Mouse (Mus musculus) midbrain, embryonic 13.5 days (tissue): ENCODE measurements around the gene Creb3l2. TPM values are rescaled to one million over a fixed set of nuclear protein-coding genes. Genes with fewer than 3 reads are reported as not detected.
A peak's percentile ranks its signal among the peaks of the same experiment; 100 is the strongest.

Experiments used
- ATAC-seq: fragments of 200-750 bp; cut with Nextera tagmentation; 2 replicates; pipeline ENCODE4 v1.8.0; 2017; ENCODE audit warnings: mild to moderate bottlenecking, moderate TSS enrichment, moderate library complexity
- H3K27ac ChIP-seq: fragments of 300-500 bp; sonication (generic); 2 replicates; pipeline ENCODE4 v1.5.1; 2015; ENCODE audit warnings: inconsistent platforms, mild to moderate bottlenecking, moderate library complexity
- H3K27me3 ChIP-seq: fragments of 300-500 bp; sonication (generic); 2 replicates; pipeline ENCODE4 v1.6.1; 2015; ENCODE audit warnings: mild to moderate bottlenecking, inconsistent platforms
- H3K36me3 ChIP-seq: fragments of 300-500 bp; sonication (generic); 2 replicates; pipeline ENCODE4 v1.6.1; 2015; ENCODE audit warnings: mild to moderate bottlenecking, inconsistent platforms
- H3K4me1 ChIP-seq: fragments of 300-500 bp; sonication (generic); replicated peaks from 2 replicates; pipeline ENCODE4 v1.6.1; 2015; ENCODE audit warnings: inconsistent platforms
- H3K4me2 ChIP-seq: fragments of 300-500 bp; sonication (generic); replicated peaks from 2 replicates; pipeline ENCODE4 v1.6.1; 2015; ENCODE audit warnings: moderate library complexity, mild to moderate bottlenecking, inconsistent platforms
- H3K4me3 ChIP-seq: fragments of 300-500 bp; sonication (generic); replicated peaks from 2 replicates; pipeline ENCODE4 v1.5.1; 2015; ENCODE audit warnings: mild to moderate bottlenecking, inconsistent platforms
- H3K9ac ChIP-seq: fragments of 300-500 bp; sonication (generic); replicated peaks from 2 replicates; pipeline ENCODE4 v1.6.1; 2015; ENCODE audit warnings: mild to moderate bottlenecking, inconsistent platforms
- H3K9me3 ChIP-seq: fragments of 300-500 bp; sonication (generic); 2 replicates; pipeline ENCODE4 v1.6.1; 2016; ENCODE audit warnings: mild to moderate bottlenecking, inconsistent platforms
- WGBS: fragments of 180-500 bp; shearing (Covaris S2); methylation state at CpG from one replicate; pipeline ENCODE4 v1.1.7; 2015; 5-methylcytosine and 5-hydroxymethylcytosine counted together
- polyA plus RNA-seq: library from polyadenylated mRNA; unstranded; fragments of >200 nt; fragmentation: Nextera tagmentation; extraction: Ambion mirVana; gene quantifications from 2 replicates; pipeline ENCODE4 v1.2.1, GENCODE M21; 2015

The Creb3l2 gene
- 2.6 and 3.3 TPM in 2 replicates for polyA plus RNA-seq

GRCm38 (mm10) chr6:37442041-37442667 lies at the start of gene Creb3l2:
Gene Creb3l2 (minus strand): TSS chr6:37442146.
- H3K4me3 ChIP-seq = peak within 1 kb of the TSS; percentile 78
- H3K4me2 ChIP-seq = peak within 1 kb of the TSS; percentile 94
- ATAC-seq = peak; percentile 99
- H3K27me3 ChIP-seq = peaks cover 6% of the 10 kb centered on the region
- no peaks in the 10 kb centered on the region for H3K36me3 ChIP-seq
- peak within 1 kb of the TSS; percentile 69 for H3K9ac ChIP-seq
- peaks cover 25% of the 10 kb centered on the region for H3K4me1 ChIP-seq
- under 1% methylated on average over 33 of the region's 33 CpGs for WGBS
- no peaks in the 10 kb centered on the region for H3K9me3 ChIP-seq
- H3K27ac ChIP-seq = peak within 1 kb of the TSS; percentile 44

- no peaks in the 10 kb centered on the region for H3K4me1 ChIP-seq
- H3K4me3 ChIP-seq = no peak overlapping the region
- H3K36me3 ChIP-seq = no peaks in the 10 kb centered on the region
- H3K9ac ChIP-seq = no peak overlapping the region
- ATAC-seq = no peak
- H3K4me2 ChIP-seq = no peak overlapping the region
- no peak overlapping the region for H3K27ac ChIP-seq
- H3K27me3 ChIP-seq = no peaks in the 10 kb centered on the region
- 82% methylated on average over 4 of the region's 4 CpGs for WGBS
- no peaks in the 10 kb centered on the region for H3K9me3 ChIP-seq
Observed at GRCm38 (mm10) chr6:37486502-37486901, 44.6 kb upstream of the Creb3l2 start.

GRCm38 (mm10) chr6:37484588-37485070 lies 42.7 kb upstream of the Creb3l2 start:
- ATAC-seq = no peak
- 65% methylated on average over 1 of the region's 1 CpGs for WGBS
- no peak overlapping the region for H3K4me3 ChIP-seq

GRCm38 (mm10) chr6:37483262-37483661 lies 41.3 kb upstream of the Creb3l2 start:
- H3K27ac ChIP-seq = no peak overlapping the region
- no peaks in the 10 kb centered on the region for H3K4me1 ChIP-seq
- no peak overlapping the region for H3K4me2 ChIP-seq
- no peaks in the 10 kb centered on the region for H3K36me3 ChIP-seq
- ATAC-seq = no peak
- H3K9ac ChIP-seq = no peak overlapping the region
- H3K27me3 ChIP-seq = no peaks in the 10 kb centered on the region
- no peak overlapping the region for H3K4me3 ChIP-seq
- H3K9me3 ChIP-seq = no peaks in the 10 kb centered on the region
- 52% methylated on average over 5 of the region's 5 CpGs for WGBS

More at GRCm38 (mm10) chr6:37484588-37485070, 42.7 kb upstream of the Creb3l2 start:
- no peak overlapping the region for H3K9ac ChIP-seq
- no peaks in the 10 kb centered on the region for H3K4me1 ChIP-seq
- no peak overlapping the region for H3K27ac ChIP-seq
- H3K4me2 ChIP-seq = no peak overlapping the region
- no peaks in the 10 kb centered on the region for H3K36me3 ChIP-seq
- no peaks in the 10 kb centered on the region for H3K9me3 ChIP-seq
- H3K27me3 ChIP-seq = no peaks in the 10 kb centered on the region

- 95% methylated on average over 3 of the region's 3 CpGs for WGBS
- Histone ChIP-seq H3K27ac (no peak overlapping the region), H3K4me3 (no peak overlapping the region), H3K36me3 (no peaks in the 10 kb centered on the region), H3K9me3 (no peaks in the 10 kb centered on the region), H3K4me2 (no peak overlapping the region), H3K9ac (no peak overlapping the region), H3K27me3 (no peaks in the 10 kb centered on the region), H3K4me1 (no peaks in the 10 kb centered on the region)
- no peak for ATAC-seq
Observed at GRCm38 (mm10) chr6:37481147-37481546, 39.2 kb upstream of the Creb3l2 start.

- H3K27ac ChIP-seq = no peak overlapping the region
- no peak overlapping the region for H3K4me3 ChIP-seq
- no peak for ATAC-seq
- no peaks in the 10 kb centered on the region for H3K27me3 ChIP-seq
- H3K4me2 ChIP-seq = no peak overlapping the region
- H3K9me3 ChIP-seq = no peaks in the 10 kb centered on the region
- no peaks in the 10 kb centered on the region for H3K4me1 ChIP-seq
- H3K36me3 ChIP-seq = no peaks in the 10 kb centered on the region
- H3K9ac ChIP-seq = no peak overlapping the region
Observed at GRCm38 (mm10) chr6:37480008-37480407, 38.1 kb upstream of the Creb3l2 start.

- Histone ChIP-seq H3K4me1 (no peaks in the 10 kb centered on the region), H3K4me2 (no peak overlapping the region), H3K36me3 (no peaks in the 10 kb centered on the region), H3K9ac (no peak overlapping the region), H3K27ac (no peak overlapping the region), H3K4me3 (no peak overlapping the region), H3K27me3 (no peaks in the 10 kb centered on the region), H3K9me3 (no peaks in the 10 kb centered on the region)
- 98% methylated on average over 2 of the region's 2 CpGs for WGBS
- no peak for ATAC-seq
Observed at GRCm38 (mm10) chr6:37478481-37478880, 36.5 kb upstream of the Creb3l2 start.

GRCm38 (mm10) chr6:37473674-37474342 lies 31.9 kb upstream of the Creb3l2 start:
- H3K27ac ChIP-seq = no peak overlapping the region
- no peak overlapping the region for H3K4me3 ChIP-seq
- no peak overlapping the region for H3K9ac ChIP-seq
- WGBS = 88% methylated on average over 4 of the region's 4 CpGs
- no peak for ATAC-seq
- H3K4me1 ChIP-seq = no peaks in the 10 kb centered on the region
- no peaks in the 10 kb centered on the region for H3K9me3 ChIP-seq
- no peaks in the 10 kb centered on the region for H3K36me3 ChIP-seq
- H3K27me3 ChIP-seq = no peaks in the 10 kb centered on the region
- H3K4me2 ChIP-seq = no peak overlapping the region

- ATAC-seq = no peak
- H3K36me3 ChIP-seq = no peaks in the 10 kb centered on the region
- H3K27me3 ChIP-seq = no peaks in the 10 kb centered on the region
- H3K4me1 ChIP-seq = no peaks in the 10 kb centered on the region
- WGBS = 73% methylated on average over 4 of the region's 4 CpGs
- H3K27ac ChIP-seq = no peak overlapping the region
- no peak overlapping the region for H3K4me3 ChIP-seq
- peaks cover 3% of the 10 kb centered on the region; the same call in 1 of the 2 replicates for H3K9me3 ChIP-seq
- H3K9ac ChIP-seq = no peak overlapping the region
- H3K4me2 ChIP-seq = no peak overlapping the region
Observed at GRCm38 (mm10) chr6:37470216-37470615, 28.3 kb upstream of the Creb3l2 start.

- 78% methylated on average over 5 of the region's 5 CpGs for WGBS
- H3K4me3 ChIP-seq = no peak overlapping the region
- no peak overlapping the region for H3K4me2 ChIP-seq
- 0 out of 2 replicates have a peak, but pooled peaks cover 3% of the 10 kb centered on the region for H3K4me1 ChIP-seq
- no peak overlapping the region for H3K9ac ChIP-seq
- H3K27ac ChIP-seq = no peak overlapping the region
- H3K36me3 ChIP-seq = no peaks in the 10 kb centered on the region
- no peak for ATAC-seq
- H3K27me3 ChIP-seq = no peaks in the 10 kb centered on the region
- peaks cover 3% of the 10 kb centered on the region; the same call in 1 of the 2 replicates for H3K9me3 ChIP-seq
Observed at GRCm38 (mm10) chr6:37465847-37466246, 23.9 kb upstream of the Creb3l2 start.

GRCm38 (mm10) chr6:37465356-37465755 lies 23.4 kb upstream of the Creb3l2 start:
- no peaks in the 10 kb centered on the region for H3K27me3 ChIP-seq
- H3K4me2 ChIP-seq = no peak overlapping the region
- H3K27ac ChIP-seq = no peak overlapping the region
- no peaks in the 10 kb centered on the region for H3K36me3 ChIP-seq
- H3K9ac ChIP-seq = no peak overlapping the region
- H3K4me3 ChIP-seq = no peak overlapping the region
- 0 out of 2 replicates have a peak, but pooled peaks cover 3% of the 10 kb centered on the region for H3K4me1 ChIP-seq
- peaks cover 3% of the 10 kb centered on the region; the same call in 1 of the 2 replicates for H3K9me3 ChIP-seq
- no peak for ATAC-seq

GRCm38 (mm10) chr6:37464585-37464984 lies 22.6 kb upstream of the Creb3l2 start:
- Histone ChIP-seq H3K36me3 (no peaks in the 10 kb centered on the region), H3K4me3 (peak overlapping the region; percentile 39), H3K27me3 (no peaks in the 10 kb centered on the region), H3K9me3 (peaks cover 3% of the 10 kb centered on the region; the same call in 1 of the 2 replicates), H3K4me2 (peak overlapping the region; percentile 55), H3K9ac (peak overlapping the region; percentile 44; the same call in 1 of the 2 replicates), H3K4me1 (0 out of 2 replicates have a peak, but pooled peaks cover 3% of the 10 kb centered on the region), H3K27ac (no peak overlapping the region)
- peak; percentile 64 for ATAC-seq
- 12% methylated on average over 5 of the region's 5 CpGs for WGBS
